Mouse (Mus musculus) heart, postnatal 36 days (tissue): ENCODE results near the gene Hacl1. TPM values are rescaled to one million over a fixed set of nuclear protein-coding genes. Genes with fewer than 3 reads are reported as not detected.

ENCODE experiments used
- DNase-seq, 2 experiments: peaks; one replicate each; pipeline ENCODE4 v3.0.0; 2021 to 2022
- intact Hi-C: fragments of 180-260 bp; cut with DNase I; formaldehyde crosslinking; loops from one replicate; pipeline ENCODE4 v1.15.1; 2025
- total RNA-seq, 2 experiments: library from RNA; stranded (reverse); gene quantifications; 2 replicates each; pipeline ENCODE4 v1.2.3; 2021

The Hacl1 gene
- total RNA-seq, 2 experiments from 2014 or later: 12.2 to 12.7 TPM

DNA sequence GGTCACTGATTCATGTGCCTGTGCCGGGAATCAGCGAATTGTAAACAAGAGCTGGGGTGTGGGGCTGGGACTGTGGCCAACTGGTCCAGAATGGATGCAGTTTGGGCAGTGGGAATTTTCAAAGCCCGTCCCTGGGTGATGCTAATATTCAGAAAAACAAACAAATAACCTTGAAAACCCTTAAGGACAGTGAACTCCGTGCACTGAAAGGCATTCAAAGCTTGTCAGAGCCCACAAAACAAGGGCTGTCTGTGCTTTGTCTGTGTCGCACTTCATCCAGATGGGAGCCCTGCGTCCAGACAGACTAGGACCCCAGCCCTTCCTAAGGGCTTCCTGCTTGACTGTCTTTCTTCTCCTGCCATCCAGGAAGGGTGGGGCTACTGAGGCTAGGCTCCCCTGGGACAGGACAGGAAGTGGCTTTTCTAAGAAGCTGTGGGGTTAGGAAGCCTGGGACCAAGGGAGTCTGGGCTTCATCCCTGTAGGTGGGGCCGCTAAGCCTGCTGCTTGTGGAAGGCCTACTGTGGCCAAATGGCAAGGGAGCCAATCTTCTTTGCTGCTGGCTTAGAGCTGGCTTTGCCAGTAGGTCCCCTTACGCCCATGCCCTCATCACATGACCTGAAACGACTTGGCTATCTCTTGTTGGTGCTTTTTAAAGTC, 21.6 kb upstream of the Hacl1 start:
- intact Hi-C loops: no loop called here
- DNase-seq: peak; percentile 79 to 84

DNA sequence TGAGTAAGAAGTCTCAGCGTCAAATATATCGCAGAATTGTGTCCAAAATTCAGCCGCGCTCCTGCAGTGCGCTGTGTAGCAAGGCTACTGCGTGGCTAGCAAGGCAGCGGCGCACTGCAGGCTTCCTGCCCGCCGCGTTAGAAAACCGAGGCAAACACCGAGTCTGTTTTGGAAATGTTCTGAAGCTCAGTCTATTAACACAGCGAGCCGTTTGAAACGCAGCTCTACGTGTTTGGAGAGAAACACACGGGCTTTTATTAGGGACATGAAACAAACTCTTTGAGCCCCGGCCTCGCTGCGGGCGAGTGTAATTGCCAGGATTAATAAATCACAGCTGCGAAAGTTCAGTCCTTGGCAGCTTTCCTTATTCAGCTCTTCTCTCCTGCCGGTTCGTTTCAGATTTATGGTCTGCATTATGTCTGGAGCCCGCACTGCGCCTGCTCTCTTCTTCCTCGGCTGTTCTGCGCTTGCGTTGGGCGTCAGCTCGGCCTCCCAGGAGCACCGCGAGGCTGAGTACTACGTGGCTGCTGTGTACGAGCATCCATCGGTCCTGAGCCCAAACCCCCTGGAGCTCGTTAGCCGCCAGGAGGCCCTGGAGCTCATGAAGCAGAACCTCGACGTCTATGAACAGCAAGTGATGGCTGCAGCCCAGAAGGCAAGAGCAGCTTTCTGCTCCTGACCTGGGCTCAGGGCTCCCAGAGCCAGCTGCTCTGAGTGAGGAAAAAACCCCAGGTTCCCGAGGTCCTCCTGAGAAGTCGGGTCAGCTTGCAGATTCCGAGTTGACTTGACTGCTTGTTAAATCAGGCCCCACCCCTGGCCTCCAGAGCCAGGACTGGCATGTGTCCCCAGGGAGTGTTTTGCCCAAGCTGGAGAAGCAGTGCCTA, 20.8 kb upstream of the Hacl1 start:
- peak; percentile 80 to 87 for DNase-seq
- intact Hi-C loops: no loop called here

DNA sequence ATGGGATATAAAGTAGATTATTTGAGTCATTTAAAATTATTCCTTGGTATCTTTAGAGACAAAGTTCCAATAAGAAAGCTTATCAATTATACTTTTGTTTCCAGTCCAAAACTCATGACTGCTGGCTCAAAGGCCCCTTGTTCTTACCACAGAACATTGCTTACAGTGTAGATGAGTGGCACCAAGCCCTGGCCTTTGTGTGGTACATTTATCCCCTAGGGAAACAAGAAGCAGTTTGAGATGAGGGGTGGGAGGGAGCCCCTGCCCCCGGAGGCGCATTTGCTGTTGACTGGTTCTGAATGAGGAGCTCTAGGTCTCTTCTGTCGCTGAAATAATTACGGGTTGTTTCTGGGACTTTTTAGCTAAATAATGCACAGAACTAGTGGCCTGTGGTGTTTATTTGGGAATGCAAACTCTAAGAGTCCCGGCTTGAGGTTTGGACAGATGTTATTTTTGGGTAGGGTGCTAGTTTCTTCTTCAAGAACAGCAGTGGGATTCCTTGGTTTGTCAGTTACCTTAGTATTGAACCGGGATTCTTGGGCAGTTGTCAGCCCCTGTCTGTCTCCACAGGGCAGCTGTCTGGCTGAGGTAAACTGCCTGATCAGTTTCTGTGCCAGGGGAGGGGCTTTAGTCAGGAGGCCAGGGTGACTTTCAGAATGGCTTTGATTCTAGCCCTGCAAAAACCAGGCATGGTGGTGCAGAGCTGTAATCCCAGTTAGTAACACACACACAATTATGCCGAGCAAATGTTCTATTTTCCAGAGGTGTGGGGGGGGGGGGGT, 19.4 kb upstream of the Hacl1 start:
- no peak for DNase-seq
- intact Hi-C loops: no loop called here

DNA sequence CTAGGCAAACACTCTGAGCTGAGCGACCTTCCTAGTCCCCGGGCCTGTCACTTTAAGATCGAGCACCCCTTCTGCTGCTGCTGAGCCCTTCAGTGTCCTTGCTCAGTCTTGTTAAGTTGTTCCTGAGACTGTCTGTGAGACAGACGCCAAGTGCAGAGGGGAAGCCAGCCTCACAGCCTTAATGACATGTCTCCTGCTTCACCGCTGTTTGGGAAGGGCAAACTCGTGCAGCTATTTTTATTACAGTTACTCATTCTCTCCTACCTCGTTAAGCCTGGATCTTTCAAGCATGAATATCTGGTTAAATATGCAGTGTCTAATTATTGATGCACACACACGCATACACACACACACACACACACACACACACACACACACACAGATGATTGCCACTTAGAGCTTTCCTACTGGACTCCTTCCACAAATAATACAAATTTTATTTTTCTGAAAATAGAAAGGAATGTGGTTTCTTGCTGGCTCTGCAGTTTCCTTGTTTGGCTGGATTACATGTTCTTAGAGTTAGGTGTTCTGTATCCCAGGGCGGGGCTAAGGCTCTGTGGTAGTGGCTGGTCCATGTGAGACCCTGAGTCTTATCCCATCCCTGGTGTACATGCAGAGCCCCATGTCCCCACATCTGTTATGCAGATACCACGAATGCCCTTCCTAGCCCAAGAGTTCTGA, 18.6 kb upstream of the Hacl1 start:
- peak in 1 of 2 experiments; percentile 67 for DNase-seq
- intact Hi-C loops: loop anchor here (5.0 kb wide), 2 partner anchors 283 to 373 kb away; no protein-coding TSS in a partner anchor

DNA sequence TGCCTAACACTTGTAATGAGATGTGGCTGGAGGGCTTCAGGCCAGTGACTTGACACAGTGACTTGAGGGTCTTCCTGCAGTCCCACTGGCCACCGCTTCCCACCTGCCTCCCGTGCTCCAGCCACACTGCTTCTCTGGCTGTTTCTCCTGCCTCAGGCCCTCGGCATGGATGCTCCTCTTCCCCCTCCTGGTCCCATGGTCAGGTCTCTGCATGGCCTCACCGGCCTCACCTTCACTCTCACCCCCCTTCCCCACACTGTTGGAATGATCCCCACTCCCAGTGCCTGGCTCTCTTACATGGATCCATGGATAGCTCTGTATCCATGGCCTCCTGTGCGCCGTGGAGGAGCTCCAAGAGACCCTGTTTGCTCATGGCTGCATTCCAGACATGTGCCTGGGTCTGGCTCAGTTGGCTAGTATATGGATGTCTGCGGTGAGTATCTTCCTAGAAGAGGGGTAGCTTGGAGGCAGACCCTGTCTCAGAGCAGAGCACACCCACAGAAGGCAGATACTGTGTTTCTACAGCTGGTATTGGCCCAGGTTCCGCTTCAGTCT, 17.1 kb upstream of the Hacl1 start:
- no peak for DNase-seq
- intact Hi-C loops: loop anchor here (5.0 kb wide), 2 partner anchors 284 to 374 kb away; no protein-coding TSS in a partner anchor

DNA sequence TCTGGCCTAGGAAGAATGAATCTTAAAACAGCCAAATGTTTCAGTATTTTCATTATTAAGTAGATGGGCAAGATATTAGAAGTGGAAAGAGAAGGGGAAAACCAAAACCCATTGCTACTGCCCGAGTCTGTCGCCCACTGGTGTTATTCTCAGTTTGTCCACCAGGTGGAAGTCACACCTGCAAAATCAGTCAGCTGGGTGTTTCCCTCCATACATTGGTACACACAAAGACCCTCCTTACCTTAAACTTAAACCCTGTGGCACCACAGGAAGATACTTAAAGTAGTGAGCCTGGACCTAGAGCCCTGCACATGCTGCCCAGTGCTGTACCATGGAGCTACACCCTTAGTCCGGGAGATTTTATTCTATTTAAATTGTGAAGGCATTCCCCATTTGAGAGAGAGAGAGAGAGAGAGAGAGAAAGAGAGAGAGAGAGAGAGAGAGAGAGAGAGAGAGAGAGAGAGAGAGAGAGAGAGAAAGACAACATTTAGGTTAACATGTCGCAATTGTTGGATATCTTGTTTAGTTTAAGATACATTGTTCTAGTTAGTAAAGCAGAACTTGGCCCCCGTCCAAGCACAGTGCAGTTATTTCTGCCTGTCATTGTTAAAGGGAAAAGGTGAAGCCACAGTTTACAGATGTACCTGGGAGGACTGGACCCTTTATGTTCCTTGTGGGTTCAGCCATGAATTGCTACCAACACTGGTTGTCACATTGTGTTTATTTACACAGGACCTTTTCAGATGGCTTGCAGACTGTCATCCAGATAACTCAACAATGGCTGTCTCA, 16.0 kb upstream of the Hacl1 start:
- intact Hi-C loops: loop anchor here (1.0 to 5.0 kb wide), 5 partner anchors 42 to 418 kb away; no protein-coding TSS in a partner anchor
- DNase-seq: peak; percentile 81 to 83

DNA sequence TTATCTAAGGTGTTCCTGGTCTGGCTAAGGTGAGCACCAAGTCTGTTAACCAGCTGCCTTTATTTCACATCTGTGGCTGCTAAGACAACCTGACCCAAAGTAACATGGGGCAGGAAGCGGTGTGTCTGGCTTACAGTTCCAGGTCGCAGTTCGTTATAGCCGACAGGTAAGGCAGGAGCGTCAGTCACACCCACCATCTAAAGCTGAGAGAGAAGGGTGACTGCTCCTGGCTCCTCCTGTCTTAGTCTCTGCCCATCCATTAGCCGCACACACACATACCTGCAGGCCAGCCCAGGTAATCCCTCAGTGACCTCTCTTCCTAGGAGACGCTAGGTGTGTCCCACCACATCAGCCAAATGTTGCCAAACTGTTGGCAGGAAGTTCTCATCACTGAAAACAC, 15.3 kb upstream of the Hacl1 start:
- intact Hi-C loops: loop anchor here (2.0 to 5.0 kb wide), 4 partner anchors 42 to 418 kb away; no protein-coding TSS in a partner anchor
- no peak for DNase-seq

DNA sequence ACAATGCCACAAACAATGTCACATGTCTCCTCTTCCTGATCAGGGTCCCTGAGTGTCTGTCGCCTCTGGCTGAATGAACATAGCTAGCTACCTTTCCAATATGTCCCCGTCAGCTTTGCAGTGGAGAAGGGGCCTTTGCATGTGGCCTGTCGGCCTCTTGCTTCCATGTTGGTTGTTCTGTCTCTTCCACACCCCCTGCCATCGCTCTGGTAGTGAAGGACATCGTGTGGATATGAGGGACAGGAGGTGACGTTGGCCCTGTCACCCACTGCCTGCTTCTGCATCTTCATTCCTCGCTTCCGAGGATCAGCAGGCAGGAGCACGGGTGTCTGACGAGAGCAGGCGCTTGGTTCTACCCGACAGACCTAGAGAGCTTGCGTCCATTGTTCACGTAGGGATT, 14.3 kb upstream of the Hacl1 start:
- intact Hi-C loops: loop anchor here (5.0 kb wide), 2 partner anchors 287 to 377 kb away; no protein-coding TSS in a partner anchor
- no peak for DNase-seq

DNA sequence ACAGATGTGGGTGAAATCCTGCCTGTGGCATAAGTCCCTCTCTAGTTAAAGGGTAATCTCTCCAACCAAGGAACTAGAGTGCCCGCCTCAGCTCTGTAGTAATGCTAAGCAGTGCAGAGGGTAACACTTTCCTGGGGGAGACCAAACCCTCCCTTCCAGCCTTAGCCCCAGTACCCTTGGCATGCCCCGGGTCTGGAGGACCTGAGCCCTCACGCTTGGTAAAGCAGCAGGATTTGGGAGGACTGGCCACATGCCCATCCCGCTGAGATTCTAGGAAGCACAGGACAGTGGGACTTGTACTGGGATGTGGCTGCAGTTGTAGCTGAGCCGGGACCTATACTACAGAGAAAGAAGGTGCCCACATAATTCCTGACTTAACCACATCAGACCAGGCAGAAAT, 13.7 kb upstream of the Hacl1 start:
- DNase-seq: no peak
- intact Hi-C loops: loop anchor here (5.0 kb wide), 2 partner anchors 287 to 377 kb away; no protein-coding TSS in a partner anchor

DNA sequence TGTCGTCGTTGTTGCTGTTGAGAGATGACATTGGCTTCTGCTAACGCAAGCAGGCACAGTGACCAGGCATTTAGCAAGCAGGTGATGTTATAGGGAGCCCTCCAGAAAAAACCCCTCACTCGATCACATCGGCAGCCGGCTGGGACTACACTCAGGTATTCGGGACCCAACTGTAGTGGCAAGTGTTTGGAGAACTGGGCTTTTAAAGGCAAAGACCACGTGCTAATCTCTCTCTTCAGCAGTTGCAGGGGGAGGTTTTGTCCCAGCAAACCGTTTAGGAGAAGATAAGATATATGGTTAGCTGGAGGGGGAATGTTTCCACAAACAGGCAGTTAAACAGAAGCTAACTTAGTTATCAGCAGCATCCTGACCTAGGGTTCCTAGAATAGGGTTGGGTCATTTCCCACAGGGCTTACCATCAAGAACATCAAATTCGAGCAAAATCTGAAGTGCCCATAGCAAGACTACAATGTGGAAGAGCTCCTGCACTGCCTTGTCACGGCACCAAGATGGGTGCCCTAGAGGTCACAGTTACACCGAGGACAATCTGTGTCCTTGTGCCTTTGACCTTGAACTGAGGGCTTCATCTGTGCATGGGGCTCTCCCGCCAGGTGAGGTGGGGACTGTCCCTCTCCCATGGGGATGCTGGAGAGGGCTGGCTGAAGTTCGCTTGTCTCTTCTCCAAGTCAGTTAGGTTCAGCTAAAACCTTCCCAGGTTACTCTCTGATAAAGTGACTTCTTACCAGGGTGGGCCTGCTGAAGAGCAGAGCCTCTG, 12.2 kb upstream of the Hacl1 start:
- DNase-seq: no peak
- intact Hi-C loops: no loop called here

DNA sequence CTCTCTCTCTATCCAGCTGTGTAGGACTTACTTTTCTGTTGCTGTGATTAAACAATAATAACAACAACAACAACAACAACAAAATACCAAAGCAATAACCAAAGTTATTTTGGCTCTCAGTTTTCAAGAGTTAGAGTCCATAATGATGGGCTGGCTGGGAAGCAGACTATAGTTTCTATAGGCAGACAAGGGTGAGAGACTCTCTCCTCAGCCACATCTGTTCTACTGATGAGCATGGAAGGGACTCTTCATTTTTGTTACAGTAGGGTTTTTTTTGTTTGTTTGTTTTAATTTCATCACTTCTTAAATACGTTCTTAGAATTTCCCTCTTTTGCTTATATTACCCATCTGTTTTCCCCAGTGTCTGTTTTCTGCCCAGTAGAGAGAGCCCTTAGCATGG, 11.5 kb upstream of the Hacl1 start:
- no peak for DNase-seq
- intact Hi-C loops: no loop called here

DNA sequence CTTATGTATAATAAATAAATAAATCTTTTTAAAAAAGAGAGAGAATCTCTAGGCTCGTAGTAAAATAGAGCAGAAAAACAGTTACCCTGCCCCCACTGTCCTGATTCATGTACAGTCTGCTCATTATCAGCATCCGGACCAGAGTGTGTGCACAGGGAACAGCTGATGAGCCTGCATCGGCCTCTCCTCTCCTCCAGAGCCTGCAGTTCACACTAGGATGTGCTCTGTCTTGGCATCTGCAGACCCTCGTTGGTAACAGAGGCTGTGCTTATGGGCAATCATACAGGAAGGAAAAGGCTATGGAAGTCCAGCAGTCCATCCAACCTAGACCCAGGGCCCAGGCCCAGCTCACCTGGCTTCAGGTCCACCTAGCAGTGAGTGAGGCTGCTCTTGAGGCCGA, 11.0 kb upstream of the Hacl1 start:
- no peak for DNase-seq
- intact Hi-C loops: no loop called here

DNA sequence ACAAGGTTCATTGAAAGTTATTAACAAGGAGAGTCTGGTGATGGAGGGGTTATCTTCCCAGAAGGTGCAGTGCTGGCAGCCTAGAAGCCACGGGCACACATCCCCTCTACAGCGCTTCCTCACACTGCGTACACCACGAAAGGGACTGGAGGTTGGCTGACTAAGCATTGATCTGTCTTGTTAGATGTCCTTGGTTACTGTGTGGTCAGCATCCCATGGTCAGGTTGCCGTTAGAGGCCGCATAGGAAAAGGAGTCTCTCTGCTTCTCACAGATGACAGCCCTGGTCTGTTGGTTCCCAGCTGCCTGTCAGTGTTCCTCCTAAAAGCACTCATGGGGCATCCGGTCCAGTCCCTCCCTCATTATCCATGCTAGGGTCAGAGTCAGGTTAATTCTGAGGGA, 10.1 kb upstream of the Hacl1 start:
- intact Hi-C loops: no loop called here
- DNase-seq: no peak

DNA sequence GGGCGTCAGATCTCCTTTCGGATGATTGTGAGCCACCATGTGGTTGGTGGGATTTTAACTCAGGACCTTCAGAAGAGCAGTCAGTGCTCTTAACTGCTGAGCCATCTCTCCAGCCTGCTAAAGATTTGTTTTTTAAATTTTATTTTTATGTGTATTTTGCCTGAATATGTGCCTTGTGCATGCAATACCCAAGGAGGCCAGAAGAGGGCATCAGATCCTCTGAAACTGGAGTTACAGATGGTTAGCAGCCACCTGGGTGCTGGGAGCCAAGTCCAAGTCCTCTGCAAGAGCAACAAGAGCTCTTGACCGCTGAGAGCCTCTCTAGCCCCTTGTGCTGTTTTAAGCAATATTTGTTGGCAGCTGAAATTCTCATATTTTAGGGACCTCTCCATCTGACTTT, 9.3 kb upstream of the Hacl1 start:
- no peak for DNase-seq
- intact Hi-C loops: no loop called here

DNA sequence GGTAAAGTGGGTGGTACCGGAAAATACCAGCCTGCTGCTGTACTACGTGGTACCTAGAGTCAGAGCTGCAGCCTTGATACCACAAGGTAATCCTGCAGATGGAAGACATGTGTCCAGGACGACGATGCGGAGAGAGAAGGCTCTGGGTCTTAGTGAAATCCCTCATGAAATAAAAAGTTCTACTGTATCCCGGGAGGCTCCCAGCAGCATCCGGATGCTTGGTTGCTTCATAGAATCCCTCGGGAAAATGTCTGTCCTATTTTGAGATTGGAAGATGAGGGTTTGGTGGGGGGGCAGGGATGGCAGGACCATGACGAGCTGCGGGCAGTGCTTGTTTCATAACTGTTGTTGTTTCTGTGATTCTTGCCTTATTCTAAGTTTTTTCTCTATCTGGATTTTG, 6.9 kb upstream of the Hacl1 start:
- no peak for DNase-seq
- intact Hi-C loops: no loop called here

DNA sequence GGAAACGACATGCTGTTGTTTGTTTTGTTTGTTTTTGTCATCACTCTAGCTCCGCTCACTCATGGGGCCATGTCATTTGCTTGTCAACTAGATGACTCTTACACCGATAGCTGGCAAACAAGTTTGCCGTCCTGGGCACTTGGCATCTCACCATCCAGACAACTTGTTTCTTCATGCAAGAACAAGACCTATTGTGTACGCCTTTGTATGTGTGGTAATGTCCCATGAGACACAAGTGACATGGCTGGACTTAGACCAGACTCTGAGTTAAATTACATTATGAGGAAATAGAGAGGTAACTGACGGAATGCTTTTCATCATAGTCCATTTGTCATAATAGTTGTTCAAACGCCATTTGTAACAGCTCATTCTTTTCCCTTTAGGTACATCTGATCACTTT, 4.8 kb upstream of the Hacl1 start:
- intact Hi-C loops: no loop called here
- no peak for DNase-seq

DNA sequence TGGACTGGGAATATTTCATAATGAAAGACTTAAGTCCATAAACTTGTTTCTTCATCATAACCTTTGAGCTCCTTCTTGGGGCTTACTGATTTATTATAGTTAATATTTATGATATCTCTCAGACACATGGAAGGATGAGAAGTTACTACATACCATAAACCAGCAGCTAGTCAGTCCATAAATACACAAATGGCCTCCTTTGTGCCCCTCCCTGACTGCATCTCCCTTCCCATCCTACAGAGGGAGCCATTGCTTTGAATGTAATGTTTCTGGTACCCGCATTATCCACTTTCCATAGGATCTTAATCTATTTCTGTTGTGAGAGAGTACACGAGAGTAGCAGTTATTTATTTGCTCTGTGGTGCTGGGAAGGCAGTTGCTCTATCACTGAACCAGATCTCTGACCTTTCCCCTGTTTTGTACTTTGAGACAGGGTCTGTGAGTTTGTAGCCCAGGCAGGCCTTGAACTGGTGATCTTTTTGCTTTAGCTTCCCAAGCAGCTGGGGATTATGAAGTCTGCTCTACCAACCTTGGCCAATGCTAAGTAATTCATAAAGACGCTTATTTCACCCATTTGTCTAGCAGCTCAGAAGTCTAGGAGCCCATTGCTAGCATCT, 4.0 kb upstream of the Hacl1 start:
- intact Hi-C loops: loop anchor here (5.0 kb wide), 1 partner anchor 437 kb away; no protein-coding TSS in a partner anchor
- no peak for DNase-seq
